Mouse (Mus musculus) heart, embryonic 12.5 days (tissue): ENCODE measurements around the gene Rerg. TPM values are rescaled to one million over a fixed set of nuclear protein-coding genes. Genes with fewer than 3 reads are reported as not detected.

Source experiments
- ATAC-seq: fragments of 200-750 bp; cut with Nextera tagmentation; 2 replicates; pipeline ENCODE4 v1.8.0; 2017; ENCODE audit warnings: moderate TSS enrichment, moderate library complexity; ENCODE audit not compliant: insufficient number of reproducible peaks, low FRiP score
- H3K27ac ChIP-seq: fragments of 300-500 bp; sonication (generic); 2 replicates; pipeline ENCODE4 v1.5.1; 2016; ENCODE audit warnings: mild to moderate bottlenecking, moderate library complexity; ENCODE audit not compliant: poor library complexity, severe bottlenecking
- H3K27me3 ChIP-seq: fragments of 300-500 bp; sonication (generic); replicated peaks from 2 replicates; pipeline ENCODE4 v1.6.1; 2016; ENCODE audit warnings: mild to moderate bottlenecking, moderate library complexity
- H3K36me3 ChIP-seq: fragments of 300-500 bp; sonication (generic); 2 replicates; pipeline ENCODE4 v1.6.1; 2016; ENCODE audit warnings: mild to moderate bottlenecking, moderate library complexity
- H3K4me1 ChIP-seq: fragments of 300-500 bp; sonication (generic); replicated peaks from 2 replicates; pipeline ENCODE4 v1.6.1; 2016; ENCODE audit warnings: mild to moderate bottlenecking
- H3K4me2 ChIP-seq: fragments of 300-500 bp; sonication (generic); 2 replicates; pipeline ENCODE4 v1.6.1; 2016; ENCODE audit warnings: mild to moderate bottlenecking, moderate library complexity
- H3K4me3 ChIP-seq: fragments of 300-500 bp; sonication (generic); 2 replicates; pipeline ENCODE4 v1.5.1; 2016; ENCODE audit warnings: mild to moderate bottlenecking
- H3K9ac ChIP-seq: fragments of 300-500 bp; sonication (generic); 2 replicates; pipeline ENCODE4 v1.6.1; 2016; ENCODE audit warnings: mild to moderate bottlenecking, moderate library complexity
- H3K9me3 ChIP-seq: fragments of 300-500 bp; sonication (generic); replicated peaks from 2 replicates; pipeline ENCODE4 v1.6.1; 2016; ENCODE audit warnings: mild to moderate bottlenecking, moderate library complexity
- WGBS: fragments of 180-500 bp; shearing (Covaris S2); methylation state at CpG from one replicate; pipeline ENCODE4 v1.1.7; 2016; 5-methylcytosine and 5-hydroxymethylcytosine counted together
- polyA plus RNA-seq: library from polyadenylated mRNA; unstranded; fragments of >200 nt; fragmentation: Nextera tagmentation; extraction: Ambion mirVana; gene quantifications from 2 replicates; pipeline ENCODE4 v1.2.1, GENCODE M21; 2016

Rerg gene
- polyA plus RNA-seq, 1 experiment from 2014 or later = 4.4 TPM

DNA sequence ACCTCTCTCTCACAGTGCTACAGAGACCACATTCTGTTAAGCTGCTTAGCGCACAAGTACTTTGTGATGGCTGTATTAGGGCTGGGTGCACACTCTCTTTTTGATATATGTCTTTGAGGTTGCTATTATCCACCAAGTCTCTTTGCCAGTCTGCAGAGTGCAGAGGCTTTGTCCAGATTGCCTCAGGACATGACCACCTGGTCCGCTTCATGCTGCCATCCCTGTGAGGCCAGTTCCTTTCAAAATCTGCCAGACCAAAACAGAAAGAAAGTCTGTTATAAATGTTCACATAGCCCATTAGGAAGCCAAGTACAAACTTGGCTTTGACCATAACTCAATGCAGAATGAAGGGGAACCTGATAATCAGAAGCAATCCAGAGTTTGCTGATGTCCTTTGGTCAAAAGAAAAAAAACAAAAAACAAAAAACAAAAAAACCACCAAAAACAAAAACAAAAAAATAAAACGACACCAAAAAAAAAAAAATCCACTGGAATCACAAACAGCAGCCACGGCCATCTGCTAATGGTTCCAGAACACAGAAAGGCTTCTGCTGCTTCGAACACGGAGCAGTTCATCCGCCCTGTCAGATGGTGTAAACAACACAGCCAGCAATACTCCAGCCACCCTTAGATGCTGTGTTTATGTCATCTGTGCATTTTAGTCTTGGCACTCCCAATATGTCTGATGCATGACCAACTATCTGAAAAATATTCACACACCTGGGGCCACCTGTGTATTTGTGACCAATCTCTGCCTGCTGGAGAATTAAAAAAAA, 68.2 kb downstream of the Rerg start:
- Histone ChIP-seq H3K27me3 (no peaks in the 10 kb centered on the region), H3K9me3 (no peaks in the 10 kb centered on the region), H3K4me2 (no peak overlapping the region), H3K27ac (no peak overlapping the region), H3K4me3 (no peak overlapping the region), H3K9ac (no peak overlapping the region), H3K36me3 (no peaks in the 10 kb centered on the region), H3K4me1 (peaks cover 13% of the 10 kb centered on the region)
- WGBS = 86% methylated on average over 7 of the region's 7 CpGs
- no peak for ATAC-seq

DNA sequence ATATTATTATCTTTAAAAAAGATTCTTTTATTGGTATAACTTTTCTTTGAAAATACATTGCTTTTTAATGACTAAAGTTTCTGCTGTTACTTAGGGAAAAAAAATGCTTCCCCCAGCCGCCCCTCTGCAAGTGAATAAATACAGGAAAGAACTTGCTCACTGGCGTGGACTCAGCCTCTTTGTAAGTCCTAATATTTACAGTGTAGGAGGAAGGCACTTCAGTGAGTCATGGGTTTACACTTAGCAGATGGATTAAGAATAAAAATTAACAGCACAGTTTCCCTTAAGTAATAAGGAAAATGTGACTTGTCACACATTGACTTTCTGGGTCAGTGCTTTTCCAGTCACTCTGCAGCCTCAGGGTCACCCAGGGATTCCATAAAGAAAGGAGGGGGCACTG, 70.0 kb downstream of the Rerg start:
- ATAC-seq = no peak
- Histone ChIP-seq H3K4me3 (no peak overlapping the region), H3K27me3 (no peaks in the 10 kb centered on the region), H3K27ac (no peak overlapping the region), H3K4me1 (peaks cover 11% of the 10 kb centered on the region), H3K36me3 (no peaks in the 10 kb centered on the region), H3K4me2 (no peak overlapping the region), H3K9me3 (no peaks in the 10 kb centered on the region), H3K9ac (no peak overlapping the region)
- 61% methylated on average over 2 of the region's 2 CpGs for WGBS

DNA sequence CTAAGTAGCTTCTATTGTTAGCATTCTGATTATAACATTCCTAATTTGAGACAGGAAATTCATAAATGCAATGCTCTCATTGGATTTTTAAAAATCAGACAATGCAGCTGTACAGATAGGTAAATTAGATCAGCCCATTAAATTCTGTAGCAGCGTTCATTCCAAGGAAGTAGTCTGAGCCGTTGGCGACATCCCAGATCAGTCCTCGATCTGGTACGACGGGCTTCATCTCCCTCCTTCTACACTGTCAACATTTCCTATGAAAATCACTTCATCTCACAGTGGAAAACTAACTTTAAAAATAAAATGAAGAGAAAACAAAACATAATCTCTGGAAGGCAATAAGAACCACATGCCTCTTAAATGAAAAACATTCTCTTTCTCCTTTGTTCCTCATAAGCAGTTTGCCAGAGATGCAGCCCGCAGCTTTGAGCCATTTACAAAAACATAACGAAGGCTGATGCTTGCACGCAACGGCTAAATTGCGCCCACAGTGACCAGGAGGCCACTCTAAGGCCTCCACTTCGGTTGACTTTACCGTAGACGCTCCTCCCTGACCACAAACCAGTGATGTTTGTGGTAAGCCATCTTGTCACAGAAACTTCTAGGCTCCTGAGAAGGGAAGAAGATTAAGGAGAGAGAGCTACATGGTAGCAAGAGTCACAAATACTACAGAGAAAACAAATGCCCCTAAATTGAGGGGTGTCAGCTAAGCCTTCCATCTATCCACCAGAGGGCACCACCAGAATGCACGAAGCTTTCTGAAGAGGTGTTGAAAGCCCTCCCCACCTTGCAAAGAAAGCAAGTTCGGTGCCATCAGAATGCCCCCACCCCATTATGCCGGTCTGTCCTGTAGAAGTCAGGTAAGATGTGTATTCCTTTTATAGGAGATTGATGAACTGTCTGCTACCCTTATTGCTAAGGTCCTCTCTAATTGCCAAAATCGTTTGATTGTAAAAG, 71.8 kb downstream of the Rerg start:
- peaks cover 4% of the 10 kb centered on the region; the same call in 1 of the 2 replicates for H3K4me1 ChIP-seq
- no peak for ATAC-seq
- no peak overlapping the region for H3K9ac ChIP-seq
- H3K4me2 ChIP-seq = no peak overlapping the region
- H3K27me3 ChIP-seq = no peaks in the 10 kb centered on the region
- H3K36me3 ChIP-seq = no peaks in the 10 kb centered on the region
- no peak overlapping the region for H3K4me3 ChIP-seq
- no peak overlapping the region for H3K27ac ChIP-seq
- 70% methylated on average over 18 of the region's 18 CpGs for WGBS
- H3K9me3 ChIP-seq = no peaks in the 10 kb centered on the region

DNA sequence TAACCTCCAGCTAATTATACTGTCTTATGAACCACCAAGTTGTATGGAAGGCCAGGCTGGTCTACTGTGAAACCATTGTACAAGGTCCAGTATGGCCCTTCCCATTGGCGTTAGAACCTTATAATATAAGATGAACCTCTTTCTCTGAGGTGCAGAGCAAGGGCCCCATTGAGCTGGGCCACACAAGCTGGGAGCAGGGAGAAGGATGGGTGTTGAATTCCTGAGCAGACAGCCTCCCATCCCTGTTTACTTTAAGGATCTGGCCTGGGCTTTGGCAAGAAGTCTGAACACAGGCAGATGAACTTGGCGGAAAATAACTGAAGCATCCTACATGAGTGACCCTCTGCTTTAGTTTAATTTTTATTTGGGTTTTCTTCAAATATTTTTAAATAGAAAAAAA, 75.8 kb downstream of the Rerg start:
- Histone ChIP-seq H3K27ac (no peak overlapping the region), H3K9ac (no peak overlapping the region), H3K27me3 (no peaks in the 10 kb centered on the region), H3K9me3 (no peaks in the 10 kb centered on the region; the same call in 1 of the 2 replicates), H3K4me2 (no peak overlapping the region), H3K36me3 (no peaks in the 10 kb centered on the region), H3K4me1 (0 out of 2 replicates have a peak, but pooled peaks cover 4% of the 10 kb centered on the region), H3K4me3 (no peak overlapping the region)
- ATAC-seq = no peak
- 83% methylated on average over 2 of the region's 2 CpGs for WGBS

DNA sequence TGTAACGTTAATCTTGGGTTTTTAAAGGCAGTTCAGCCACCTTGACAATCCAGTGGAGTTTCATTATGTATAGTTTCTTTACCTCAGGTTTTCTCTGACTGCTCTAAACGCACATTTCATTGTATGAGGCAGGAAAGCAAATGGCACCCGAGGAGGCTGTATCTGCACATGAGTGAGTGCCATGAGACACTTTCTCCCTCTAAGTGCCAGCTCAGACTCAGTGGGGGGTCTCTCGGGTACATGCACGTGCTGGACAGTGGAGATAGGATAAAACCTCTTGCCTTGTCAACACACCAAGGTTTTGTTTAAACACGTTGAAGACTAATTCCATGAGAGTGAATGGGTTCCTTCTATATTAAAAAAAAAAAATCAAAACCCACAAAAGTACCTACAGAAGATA, 81.8 kb downstream of the Rerg start:
- Histone ChIP-seq H3K4me3 (no peak overlapping the region), H3K27me3 (no peaks in the 10 kb centered on the region), H3K4me1 (no peaks in the 10 kb centered on the region), H3K9me3 (no peaks in the 10 kb centered on the region; the same call in 1 of the 2 replicates), H3K36me3 (no peaks in the 10 kb centered on the region), H3K9ac (no peak overlapping the region), H3K4me2 (no peak overlapping the region), H3K27ac (no peak overlapping the region)
- no peak for ATAC-seq
- 54% methylated on average over 6 of the region's 6 CpGs for WGBS

DNA sequence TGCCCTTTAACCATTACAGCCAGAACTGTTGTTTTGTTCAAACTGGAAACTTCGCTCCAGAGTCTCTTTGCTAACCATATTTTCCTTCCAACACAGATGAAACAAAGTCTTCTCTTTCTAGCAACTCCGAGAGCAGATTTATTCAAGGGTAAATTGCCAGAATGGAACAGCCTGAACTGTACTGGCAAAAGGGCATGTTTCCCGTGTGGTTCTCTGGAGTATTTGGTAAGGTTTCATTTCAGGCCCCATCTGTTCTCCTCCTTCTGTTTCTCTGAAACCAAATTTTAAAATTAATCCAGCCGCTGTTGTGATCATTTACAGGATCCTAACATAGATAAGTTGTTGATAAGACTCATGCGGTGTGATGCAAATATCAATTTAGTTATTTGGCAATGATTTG, 82.3 kb downstream of the Rerg start:
- ATAC-seq = no peak
- WGBS = 79% methylated on average over 5 of the region's 5 CpGs
- Histone ChIP-seq H3K4me3 (no peak overlapping the region), H3K9me3 (no peaks in the 10 kb centered on the region; the same call in 1 of the 2 replicates), H3K4me1 (no peaks in the 10 kb centered on the region), H3K4me2 (no peak overlapping the region), H3K27me3 (no peaks in the 10 kb centered on the region), H3K9ac (no peak overlapping the region), H3K36me3 (no peaks in the 10 kb centered on the region), H3K27ac (no peak overlapping the region)

DNA sequence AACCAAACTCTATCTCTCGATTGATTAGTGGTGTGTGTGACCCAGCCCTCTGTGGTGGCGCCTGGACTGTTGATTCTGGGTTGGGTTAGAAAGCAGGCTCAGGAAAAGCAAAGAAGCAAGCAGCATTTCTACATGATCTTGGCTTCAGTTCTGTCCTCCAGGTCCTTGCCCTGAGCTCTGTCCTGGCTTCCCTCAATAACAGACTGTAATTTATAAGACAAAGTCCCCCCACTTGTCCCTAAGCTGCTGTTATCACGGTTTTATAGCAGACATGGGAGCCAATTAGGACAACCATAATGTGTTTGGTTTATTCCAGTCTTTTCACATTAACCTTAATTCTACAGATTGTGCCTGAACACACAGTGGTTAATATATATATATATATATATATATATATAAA, 82.8 kb downstream of the Rerg start:
- H3K27me3 ChIP-seq = no peaks in the 10 kb centered on the region
- no peak overlapping the region for H3K4me3 ChIP-seq
- no peak overlapping the region for H3K4me2 ChIP-seq
- no peak overlapping the region for H3K9ac ChIP-seq
- WGBS = 69% methylated on average over 3 of the region's 3 CpGs
- no peak overlapping the region for H3K27ac ChIP-seq
- H3K4me1 ChIP-seq = no peaks in the 10 kb centered on the region
- no peaks in the 10 kb centered on the region for H3K36me3 ChIP-seq
- ATAC-seq = no peak
- H3K9me3 ChIP-seq = no peaks in the 10 kb centered on the region; the same call in 1 of the 2 replicates

DNA sequence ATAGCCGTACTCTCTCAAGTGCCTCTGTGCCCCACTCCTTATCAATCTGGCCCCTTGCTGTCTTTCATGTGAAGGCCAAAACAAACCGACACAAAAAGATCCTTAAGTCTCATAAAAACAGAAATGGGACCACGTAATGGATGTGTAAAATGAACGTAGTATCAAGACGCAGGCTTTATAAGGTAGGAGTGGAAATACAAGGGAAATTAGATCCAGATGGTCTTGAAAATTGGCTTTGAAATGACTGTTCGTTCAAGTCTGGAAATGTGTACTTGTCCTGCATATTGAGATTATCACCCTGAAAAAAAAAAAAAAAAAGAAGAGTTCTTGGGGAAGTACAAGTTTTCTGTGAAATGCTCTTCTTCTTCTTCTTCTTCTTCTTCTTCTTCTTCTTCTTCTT, 90.6 kb downstream of the Rerg start:
- no peaks in the 10 kb centered on the region for H3K27me3 ChIP-seq
- H3K4me1 ChIP-seq = 0 out of 2 replicates have a peak, but pooled peaks cover 2% of the 10 kb centered on the region
- H3K9ac ChIP-seq = no peak overlapping the region
- H3K9me3 ChIP-seq = no peaks in the 10 kb centered on the region
- H3K36me3 ChIP-seq = no peaks in the 10 kb centered on the region
- H3K4me2 ChIP-seq = no peak overlapping the region
- H3K27ac ChIP-seq = no peak overlapping the region
- no peak for ATAC-seq
- 71% methylated on average over 6 of the region's 6 CpGs for WGBS
- H3K4me3 ChIP-seq = no peak overlapping the region

DNA sequence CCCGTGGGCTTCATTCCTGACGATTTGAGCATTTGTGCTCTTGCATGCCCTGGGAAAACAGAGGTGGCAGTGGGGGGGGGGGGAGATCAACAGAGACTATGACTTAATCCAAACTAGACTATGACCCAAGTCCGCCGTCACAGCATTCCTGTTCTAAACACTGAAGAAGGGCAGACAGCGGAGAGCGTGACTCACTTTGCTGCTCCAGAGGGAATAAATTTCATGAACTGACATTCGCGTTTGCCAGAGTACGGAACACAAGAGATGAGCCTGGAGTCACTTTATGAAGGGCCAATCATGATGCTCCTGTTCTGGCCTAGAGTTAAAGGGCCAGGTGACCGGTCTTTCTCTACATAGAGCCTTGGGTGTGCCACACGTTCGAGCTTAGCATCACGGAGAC, 93.6 kb downstream of the Rerg start:
- no peak for ATAC-seq
- H3K27ac ChIP-seq = no peak overlapping the region

DNA sequence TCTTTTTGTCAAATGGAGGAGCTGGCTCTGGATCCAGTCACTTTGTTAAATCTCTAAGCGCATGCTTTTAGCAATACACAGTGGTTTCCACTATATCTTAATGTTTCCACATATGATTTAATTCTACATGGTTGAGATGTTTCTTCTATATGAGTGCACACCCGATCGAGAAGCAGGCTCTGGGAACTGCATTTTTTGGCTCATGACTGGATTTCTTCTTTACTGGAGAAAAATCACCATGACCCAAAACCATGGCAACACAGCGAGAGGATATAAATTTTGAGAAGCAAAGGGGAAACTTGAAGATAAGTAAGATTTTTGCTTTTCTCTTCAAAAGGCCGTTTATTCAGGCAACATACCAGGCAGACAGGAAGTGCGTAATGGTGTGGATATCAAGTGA, 94.1 kb downstream of the Rerg start:
- Histone ChIP-seq H3K36me3 (no peaks in the 10 kb centered on the region), H3K4me1 (0 out of 2 replicates have a peak, but pooled peaks cover 2% of the 10 kb centered on the region), H3K4me3 (no peak overlapping the region), H3K9me3 (no peaks in the 10 kb centered on the region), H3K9ac (no peak overlapping the region), H3K27me3 (no peaks in the 10 kb centered on the region), H3K4me2 (no peak overlapping the region), H3K27ac (no peak overlapping the region)
- WGBS = 68% methylated on average over 6 of the region's 6 CpGs
- ATAC-seq = no peak

More for the DNA sequence above, 93.6 kb downstream of the Rerg start:
- H3K9me3 ChIP-seq = no peaks in the 10 kb centered on the region
- no peak overlapping the region for H3K4me2 ChIP-seq
- WGBS = 82% methylated on average over 13 of the region's 13 CpGs
- no peak overlapping the region for H3K9ac ChIP-seq
- 0 out of 2 replicates have a peak, but pooled peaks cover 2% of the 10 kb centered on the region for H3K4me1 ChIP-seq
- no peak overlapping the region for H3K4me3 ChIP-seq
- H3K27me3 ChIP-seq = no peaks in the 10 kb centered on the region
- H3K36me3 ChIP-seq = no peaks in the 10 kb centered on the region

DNA sequence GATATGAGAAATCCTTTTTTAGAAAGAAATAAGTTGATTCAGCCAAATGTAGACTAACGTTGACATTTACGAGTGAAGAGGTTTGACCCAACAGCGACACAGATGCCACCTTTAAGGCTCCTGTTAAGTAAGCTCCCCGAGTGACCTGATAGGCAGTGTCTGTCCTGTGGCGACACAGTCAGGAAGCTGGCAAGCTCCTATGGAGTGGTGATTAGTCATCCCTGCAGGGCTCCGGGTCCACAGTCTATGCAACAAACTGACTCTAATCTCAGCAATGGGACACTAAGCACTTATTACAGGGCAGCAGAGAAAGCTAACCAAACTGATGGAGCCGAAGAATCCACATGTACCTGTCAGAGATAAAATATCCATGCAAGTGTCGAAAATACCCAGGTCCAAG, 98.0 kb downstream of the Rerg start:
- ATAC-seq = no peak
- H3K4me1 ChIP-seq = no peaks in the 10 kb centered on the region
- no peak overlapping the region for H3K27ac ChIP-seq
- 34% methylated on average over 8 of the region's 8 CpGs for WGBS
- no peaks in the 10 kb centered on the region for H3K36me3 ChIP-seq
- no peaks in the 10 kb centered on the region for H3K9me3 ChIP-seq
- no peak overlapping the region for H3K9ac ChIP-seq
- no peak overlapping the region for H3K4me3 ChIP-seq
- no peaks in the 10 kb centered on the region; the same call in 1 of the 2 replicates for H3K27me3 ChIP-seq
- no peak overlapping the region for H3K4me2 ChIP-seq
